Mouse (Mus musculus): ENCODE data around the gene Fam207a.

DNA sequence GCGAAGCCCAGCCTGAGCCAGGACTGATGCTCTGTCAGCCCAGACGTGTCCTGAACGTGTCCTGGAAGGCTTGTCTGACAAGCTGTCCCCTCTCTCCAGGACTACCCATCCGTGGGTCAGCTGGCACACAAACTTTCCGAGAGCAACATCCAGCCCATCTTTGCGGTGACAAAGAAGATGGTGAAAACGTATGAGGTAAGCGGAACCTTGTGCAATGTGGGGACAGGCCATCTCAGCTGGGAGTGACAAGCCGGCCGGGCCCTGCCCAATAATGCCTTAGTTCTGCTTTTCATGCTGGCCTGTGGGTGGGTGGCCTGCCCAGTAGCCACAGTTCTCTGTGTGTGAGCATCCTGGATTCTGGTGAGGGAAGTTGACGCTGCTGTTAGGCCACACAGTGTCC lies 35.3 kb upstream of the Fam207a start:
- no peak for TF ChIP-seq GATA1 (IDR thresholded peaks at IDR 0.05; ENCODE audit: low read length)
- no peak for TF ChIP-seq TAL1 (IDR thresholded peaks at IDR 0.05; ENCODE audit: low read length)
